Mouse (Mus musculus) embryonic facial prominence, embryonic 10.5 days (tissue): Measurements from ENCODE around the gene Efr3b. TPM values are rescaled to one million over a fixed set of nuclear protein-coding genes. Genes with fewer than 3 reads are reported as not detected.
"Not testable (repeated sequence)": the region's sequence is repeated elsewhere in the genome, so short reads cannot be mapped to it uniquely, and the experiment has no call there.

Experiments
- DNase-seq: peaks from one replicate; pipeline ENCODE4 v3.0.0-alpha.2; 2017; ENCODE audit warnings: low spot score
- H3K27ac ChIP-seq: fragments of 300-500 bp; sonication (generic); replicated peaks from 2 replicates; pipeline ENCODE4 v1.5.1; 2016; ENCODE audit warnings: mild to moderate bottlenecking
- H3K27me3 ChIP-seq: fragments of 300-500 bp; sonication (generic); replicated peaks from 2 replicates; pipeline ENCODE4 v1.6.1; 2016; ENCODE audit warnings: low read depth, mild to moderate bottlenecking; ENCODE audit not compliant: poor library complexity, severe bottlenecking
- H3K36me3 ChIP-seq: fragments of 300-500 bp; sonication (generic); replicated peaks from 2 replicates; pipeline ENCODE4 v1.6.1; 2016; ENCODE audit warnings: mild to moderate bottlenecking, moderate library complexity
- H3K4me1 ChIP-seq: fragments of 300-500 bp; sonication (generic); 2 replicates; pipeline ENCODE4 v1.6.1; 2016
- H3K4me3 ChIP-seq: fragments of 300-500 bp; sonication (generic); 2 replicates; pipeline ENCODE4 v1.5.1; 2016; ENCODE audit warnings: mild to moderate bottlenecking, moderate library complexity
- H3K9me3 ChIP-seq: fragments of 300-500 bp; sonication (generic); 2 replicates; pipeline ENCODE4 v1.6.1; 2016; ENCODE audit warnings: mild to moderate bottlenecking
- WGBS: fragments of 180-500 bp; shearing (Covaris S2); methylation state at CpG from one replicate; pipeline ENCODE4 v1.1.7; 2016; 5-methylcytosine and 5-hydroxymethylcytosine counted together
- polyA plus RNA-seq: library from polyadenylated mRNA; unstranded; fragments of >200 nt; fragmentation: Nextera tagmentation; extraction: Ambion mirVana; gene quantifications from 2 replicates; pipeline ENCODE4 v1.2.1, GENCODE M21; 2016

Efr3b gene
- polyA plus RNA-seq, 1 experiment from 2014 or later = 8.4 TPM

- Histone ChIP-seq H3K9me3 (0 out of 2 replicates have a peak, but pooled peaks cover 3% of the 10 kb centered on the region), H3K27ac (peak overlapping the region; percentile 93), H3K4me1 (peaks cover 15% of the 10 kb centered on the region), H3K36me3 (no peaks in the 10 kb centered on the region), H3K27me3 (peaks cover 14% of the 10 kb centered on the region), H3K4me3 (peak overlapping the region; percentile 71)
- 3% methylated on average over 53 of the region's 53 CpGs for WGBS
- peak; percentile 94 for DNase-seq
Measured at GRCm38 (mm10) chr12:3959791-3960543, 78.7 kb downstream of the Efr3b start.

GRCm38 (mm10) chr12:3956351-3956750, 82.4 kb downstream of the Efr3b start:
- Histone ChIP-seq H3K36me3 (no peaks in the 10 kb centered on the region), H3K4me1 (peaks cover 15% of the 10 kb centered on the region), H3K27me3 (peaks cover 28% of the 10 kb centered on the region), H3K27ac (no peak overlapping the region), H3K4me3 (no peak overlapping the region), H3K9me3 (0 out of 2 replicates have a peak, but pooled peaks cover 3% of the 10 kb centered on the region)
- WGBS = 13% methylated on average over 3 of the region's 3 CpGs
- DNase-seq = no peak

- no peak overlapping the region for H3K4me3 ChIP-seq
- H3K4me1 ChIP-seq = peaks cover 11% of the 10 kb centered on the region
- peak; percentile 30 for DNase-seq
- no peak overlapping the region for H3K27ac ChIP-seq
- H3K36me3 ChIP-seq = no peaks in the 10 kb centered on the region
- 0 out of 2 replicates have a peak, but pooled peaks cover 3% of the 10 kb centered on the region for H3K9me3 ChIP-seq
- 28% methylated on average over 10 of the region's 10 CpGs for WGBS
- H3K27me3 ChIP-seq = peaks cover 28% of the 10 kb centered on the region
Measured at GRCm38 (mm10) chr12:3955371-3955770, 83.3 kb downstream of the Efr3b start.

- DNase-seq = no peak
- peaks cover 28% of the 10 kb centered on the region for H3K27me3 ChIP-seq
- H3K4me3 ChIP-seq = no peak within 1 kb of the TSS
- H3K27ac ChIP-seq = no peak within 1 kb of the TSS
- peaks cover 4% of the 10 kb centered on the region for H3K4me1 ChIP-seq
- 0 out of 2 replicates have a peak, but pooled peaks cover under 1% of the 10 kb centered on the region for H3K9me3 ChIP-seq
- WGBS = 20% methylated on average over 22 of the region's 22 CpGs
- no peaks in the 10 kb centered on the region for H3K36me3 ChIP-seq
Measured at GRCm38 (mm10) chr12:3954651-3955050, 84.1 kb downstream of the Efr3b start, which contains the start of gene Pomc. TSS of gene Pomc (plus strand) at chr12:3954951.

DNA sequence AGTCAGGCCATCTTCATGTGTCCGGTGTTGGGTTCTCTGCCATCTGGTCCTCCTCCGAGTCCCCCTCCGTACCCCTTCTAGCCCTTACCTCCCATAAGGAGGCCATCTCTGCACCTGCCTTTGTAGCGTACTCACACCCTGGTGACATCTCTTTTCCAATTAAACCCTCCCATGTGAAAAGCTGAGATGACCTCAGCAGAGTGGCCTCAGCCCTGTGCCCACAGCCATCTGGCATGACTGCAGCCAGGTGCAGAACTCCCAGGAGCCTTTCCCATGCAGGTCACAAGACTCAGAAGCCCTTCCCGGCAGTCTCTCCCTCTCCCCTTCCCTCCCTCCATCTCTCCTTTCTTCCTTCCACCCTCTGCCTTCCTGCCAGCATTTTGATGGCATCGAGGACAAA, 91.2 kb downstream of the Efr3b start:
- no peaks in the 10 kb centered on the region for H3K9me3 ChIP-seq
- DNase-seq = no peak

DNA sequence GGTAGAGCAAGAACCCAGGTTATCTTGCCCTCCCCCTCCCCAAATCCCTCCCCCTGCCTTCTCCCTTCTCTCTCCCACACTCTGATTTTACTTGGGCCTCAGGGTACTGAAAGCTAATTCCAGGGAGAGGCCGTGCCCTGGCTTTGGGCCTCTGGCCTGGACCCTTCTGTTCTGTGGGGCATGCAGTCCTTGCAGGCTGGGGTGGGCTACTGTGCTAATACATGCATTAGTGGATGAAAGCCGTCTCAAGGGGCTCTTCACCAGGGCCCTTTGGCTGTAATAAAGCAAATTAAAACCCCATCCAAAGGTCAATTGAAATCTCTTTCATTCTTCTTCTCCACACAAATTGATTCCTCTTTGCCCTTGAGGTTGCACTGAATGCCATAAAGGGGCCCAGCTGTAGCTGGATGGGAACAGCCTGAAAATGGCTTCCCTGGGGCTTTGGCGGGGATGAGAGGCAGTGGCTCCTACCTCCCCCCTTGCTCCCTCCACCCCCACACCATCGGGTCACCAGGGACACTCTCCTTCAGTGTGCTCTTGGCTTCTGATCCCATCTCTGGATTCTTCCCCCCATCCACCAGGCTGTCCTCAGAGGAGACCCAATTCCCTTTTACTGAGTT, 94.2 kb downstream of the Efr3b start:
- no peaks in the 10 kb centered on the region for H3K9me3 ChIP-seq
- H3K27me3 ChIP-seq = peaks cover 24% of the 10 kb centered on the region
- H3K4me1 ChIP-seq = peaks cover 6% of the 10 kb centered on the region; the same call in 1 of the 2 replicates
- H3K36me3 ChIP-seq = no peaks in the 10 kb centered on the region
- 57% methylated on average over 4 of the region's 4 CpGs for whole genome bisulfite sequencing
- DNase-seq = no peak
- H3K4me3 ChIP-seq = no peak overlapping the region
- H3K27ac ChIP-seq = no peak overlapping the region

More for the DNA sequence above, 91.2 kb downstream of the Efr3b start:
- Histone ChIP-seq H3K4me1 (no peaks in the 10 kb centered on the region), H3K4me3 (no peak overlapping the region), H3K36me3 (no peaks in the 10 kb centered on the region), H3K27ac (no peak overlapping the region), H3K27me3 (peaks cover 17% of the 10 kb centered on the region)
- WGBS = 78% methylated on average over 6 of the region's 6 CpGs

DNA sequence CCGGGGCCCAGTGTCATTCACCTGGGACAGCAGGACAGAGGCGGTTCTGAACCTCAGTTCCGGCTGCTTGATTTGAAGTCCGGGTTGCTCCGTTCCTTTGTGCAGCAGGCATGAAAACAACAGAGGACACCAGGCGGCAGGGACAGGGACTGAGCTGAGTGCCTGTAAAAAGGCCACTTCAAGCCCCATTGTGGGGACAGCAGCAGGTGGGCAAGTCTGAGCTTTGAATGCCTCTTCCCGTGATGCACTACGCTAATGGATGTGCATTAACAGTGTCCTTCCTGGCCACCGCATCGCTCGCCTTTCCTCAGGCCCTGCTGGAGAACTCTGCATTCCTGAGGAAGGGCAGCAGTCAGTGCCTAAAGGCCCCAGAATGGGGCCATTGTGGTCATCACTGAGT, 96.7 kb downstream of the Efr3b start:
- no peak overlapping the region for H3K4me3 ChIP-seq
- H3K36me3 ChIP-seq = no peaks in the 10 kb centered on the region
- no peaks in the 10 kb centered on the region for H3K9me3 ChIP-seq
- no peak overlapping the region for H3K27ac ChIP-seq
- WGBS = 17% methylated on average over 11 of the region's 11 CpGs
- peaks cover 8% of the 10 kb centered on the region for H3K4me1 ChIP-seq
- peak; percentile 21 for DNase-seq
- peaks cover 17% of the 10 kb centered on the region for H3K27me3 ChIP-seq

GRCm38 (mm10) chr12:3930090-3930865, 108.4 kb downstream of the Efr3b start:
- 94% methylated on average over 40 of the region's 47 CpGs for WGBS
- not testable (repeated sequence) for H3K4me3 ChIP-seq, H3K36me3 ChIP-seq, H3K27ac ChIP-seq, H3K9me3 ChIP-seq, DNase-seq, H3K27me3 ChIP-seq, H3K4me1 ChIP-seq

- 76% methylated on average over 3 of the region's 3 CpGs for WGBS
- H3K27ac ChIP-seq = no peak overlapping the region
- H3K27me3 ChIP-seq = no peaks in the 10 kb centered on the region
- no peaks in the 10 kb centered on the region for H3K9me3 ChIP-seq
- no peak overlapping the region for H3K4me3 ChIP-seq
- no peaks in the 10 kb centered on the region for H3K4me1 ChIP-seq
- no peaks in the 10 kb centered on the region for H3K36me3 ChIP-seq
- no peak for DNase-seq
Measured at GRCm38 (mm10) chr12:3928841-3929240, 109.9 kb downstream of the Efr3b start.

DNA sequence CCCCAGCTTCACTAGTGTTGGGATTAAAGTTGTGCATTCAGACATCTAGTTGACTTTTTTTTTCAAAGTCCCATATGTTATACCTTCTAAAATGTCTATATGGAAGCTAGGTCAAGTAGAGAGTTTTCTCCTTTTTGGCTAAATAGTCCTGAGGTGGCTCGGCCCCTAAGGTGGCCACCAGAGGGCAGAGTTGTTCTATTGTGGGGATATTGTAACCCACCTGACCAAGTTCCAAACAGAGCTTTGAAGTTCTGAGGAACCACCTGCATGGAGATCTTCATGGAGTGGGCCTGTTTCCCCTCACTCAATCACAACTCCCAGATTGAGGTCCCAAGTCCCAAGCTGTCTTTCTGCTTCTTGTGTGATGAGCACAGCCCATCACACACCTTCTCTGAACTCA, 112.6 kb downstream of the Efr3b start:
- no peaks in the 10 kb centered on the region for H3K27me3 ChIP-seq
- H3K4me3 ChIP-seq = no peak overlapping the region
- H3K4me1 ChIP-seq = no peaks in the 10 kb centered on the region
- DNase-seq = peak; percentile 69
- WGBS = 2% methylated on average over 1 of the region's 1 CpGs
- H3K27ac ChIP-seq = no peak overlapping the region
- no peaks in the 10 kb centered on the region for H3K36me3 ChIP-seq
- H3K9me3 ChIP-seq = no peaks in the 10 kb centered on the region

DNA sequence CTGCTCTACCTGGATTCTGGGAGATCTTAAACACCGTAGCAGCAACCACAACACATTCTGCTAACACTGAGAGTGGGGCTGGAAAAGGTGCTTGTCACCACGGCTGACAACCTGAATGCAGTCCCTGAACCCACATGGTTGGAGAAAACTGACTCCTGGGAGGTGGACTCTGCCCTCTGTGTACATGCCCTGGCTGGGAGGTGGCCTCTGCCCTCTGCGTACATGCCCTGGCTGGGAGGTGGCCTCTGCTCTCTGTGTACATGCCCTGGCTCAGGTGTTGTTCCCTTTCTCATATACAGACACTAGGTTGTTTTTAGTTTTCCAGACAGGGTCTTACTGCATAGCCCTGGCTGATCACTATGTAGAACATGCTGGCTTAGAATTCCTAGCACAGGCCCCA, 119.3 kb downstream of the Efr3b start:
- no peak overlapping the region for H3K4me3 ChIP-seq
- H3K4me1 ChIP-seq = peaks cover 20% of the 10 kb centered on the region
- no peak overlapping the region for H3K27ac ChIP-seq
- no peaks in the 10 kb centered on the region for H3K27me3 ChIP-seq
- DNase-seq = no peak
- 79% methylated on average over 3 of the region's 3 CpGs for WGBS
- H3K36me3 ChIP-seq = 0 out of 2 replicates have a peak, but pooled peaks cover 6% of the 10 kb centered on the region
- no peaks in the 10 kb centered on the region for H3K9me3 ChIP-seq

GRCm38 (mm10) chr12:3918577-3918976, 120.1 kb downstream of the Efr3b start:
- H3K27me3 ChIP-seq = no peaks in the 10 kb centered on the region
- 68% methylated on average over 3 of the region's 3 CpGs for WGBS

More at GRCm38 (mm10) chr12:3918577-3918976, 120.1 kb downstream of the Efr3b start:
- H3K4me1 ChIP-seq = peaks cover 20% of the 10 kb centered on the region
- H3K36me3 ChIP-seq = 0 out of 2 replicates have a peak, but pooled peaks cover 6% of the 10 kb centered on the region
- no peaks in the 10 kb centered on the region for H3K9me3 ChIP-seq
- no peak overlapping the region for H3K4me3 ChIP-seq
- no peak overlapping the region for H3K27ac ChIP-seq
- DNase-seq = no peak
